Mouse (Mus musculus): ENCODE results near the gene Hnrnpul2. TPM values are rescaled to one million over a fixed set of nuclear protein-coding genes. Genes with fewer than 3 reads are reported as not detected.
A peak's percentile ranks its signal among the peaks of the same experiment; 100 is the strongest.

Gene Hnrnpul2
- polyA plus RNA-seq, 1 experiment: 42.1 TPM

- H3K36me3 ChIP-seq (ENCODE audit: control insufficient read depth, insufficient read depth): peaks cover 22% of the 10 kb centered on the region
- peak within 1 kb of the TSS; percentile 20 for H3K4me2 ChIP-seq (ENCODE audit: low read depth)
- TF ChIP-seq USF1 (IDR thresholded peaks at IDR 0.05; ENCODE audit: low read depth): peak; percentile 57
- no peak for TF ChIP-seq TCF3 (IDR thresholded peaks at IDR 0.05; ENCODE audit: insufficient read length, low read depth)
- no peak within 1 kb of the TSS for H3K4me3 ChIP-seq
- H3K79me2 ChIP-seq (ENCODE audit: control insufficient read depth, insufficient read depth): no peaks in the 10 kb centered on the region
- no peak within 1 kb of the TSS for H3ac ChIP-seq (ENCODE audit: control insufficient read depth, insufficient read length)
- no peaks in the 10 kb centered on the region for H3K27me3 ChIP-seq (ENCODE audit: control insufficient read depth, insufficient read depth, insufficient read length)
Measured at GRCm38 (mm10) chr19:8850402-8850901, 30.6 kb downstream of the Hnrnpul2 start, which contains the start of gene Lrrn4cl. Gene Lrrn4cl (plus strand): TSS chr19:8850768.

- Histone ChIP-seq H3K79me2 (ENCODE audit: control insufficient read depth, insufficient read depth) (no peaks in the 10 kb centered on the region), H3K4me2 (ENCODE audit: low read depth) (no peak overlapping the region), H3K36me3 (ENCODE audit: control insufficient read depth, insufficient read depth) (peaks cover 12% of the 10 kb centered on the region), H3K27me3 (ENCODE audit: control insufficient read depth, insufficient read depth, insufficient read length) (no peaks in the 10 kb centered on the region), H3ac (ENCODE audit: control insufficient read depth, insufficient read length) (no peak overlapping the region), H3K4me3 (no peak overlapping the region)
- no peak for TF ChIP-seq E2F4 (IDR thresholded peaks at IDR 0.05; ENCODE audit: insufficient read depth)
- no peak for TF ChIP-seq SRF (IDR thresholded peaks at IDR 0.05; ENCODE audit: control insufficient read depth, insufficient read length, low read depth)
- TF ChIP-seq TCF12 (IDR thresholded peaks at IDR 0.05; ENCODE audit: insufficient read depth, poor library complexity, severe bottlenecking): no peak
- TF ChIP-seq MAX (IDR thresholded peaks at IDR 0.05; ENCODE audit: low read depth): no peak
- no peak for TF ChIP-seq CEBPB (IDR thresholded peaks at IDR 0.05; ENCODE audit: insufficient read depth, poor library complexity, severe bottlenecking)
- no peak for TF ChIP-seq USF1 (IDR thresholded peaks at IDR 0.05; ENCODE audit: low read depth)
- no peak for TF ChIP-seq MYOG (IDR thresholded peaks at IDR 0.05; ENCODE audit: control insufficient read depth in 1 of 3, insufficient read depth in 1 of 3, insufficient read length in 2 of 3, low read depth in 2 of 3)
- TF ChIP-seq POLR2A (IDR thresholded peaks at IDR 0.05; ENCODE audit: insufficient read length, low read depth): no peak
Measured at GRCm38 (mm10) chr19:8851639-8852038, 31.8 kb downstream of the Hnrnpul2 start.

GRCm38 (mm10) chr19:8852236-8852928 is 32.6 kb downstream of the Hnrnpul2 start:
- TF ChIP-seq E2F4 (IDR thresholded peaks at IDR 0.05; ENCODE audit: insufficient read depth) (no peak), CEBPB (IDR thresholded peaks at IDR 0.05; ENCODE audit: insufficient read depth, poor library complexity, severe bottlenecking) (no peak), SRF (IDR thresholded peaks at IDR 0.05; ENCODE audit: control insufficient read depth, insufficient read length, low read depth) (no peak), TCF12 (IDR thresholded peaks at IDR 0.05; ENCODE audit: insufficient read depth, poor library complexity, severe bottlenecking) (no peak), POLR2A (IDR thresholded peaks at IDR 0.05; ENCODE audit: insufficient read length, low read depth) (no peak), MYOG (IDR thresholded peaks at IDR 0.05; ENCODE audit: control insufficient read depth in 1 of 3, insufficient read depth in 1 of 3, insufficient read length in 2 of 3, low read depth in 2 of 3) (no peak), POLR2AphosphoS2 (IDR thresholded peaks at IDR 0.05; ENCODE audit: insufficient read length, low read depth) (no peak)
- H3K4me3 ChIP-seq: no peak overlapping the region
- H3K79me2 ChIP-seq (ENCODE audit: control insufficient read depth, insufficient read depth): no peaks in the 10 kb centered on the region
- H3K36me3 ChIP-seq (ENCODE audit: control insufficient read depth, insufficient read depth): peaks cover 8% of the 10 kb centered on the region
- H3K27me3 ChIP-seq (ENCODE audit: control insufficient read depth, insufficient read depth, insufficient read length): no peaks in the 10 kb centered on the region
- H3ac ChIP-seq (ENCODE audit: control insufficient read depth, insufficient read length): no peak overlapping the region
- H3K4me2 ChIP-seq (ENCODE audit: low read depth): no peak overlapping the region

GRCm38 (mm10) chr19:8853117-8853516 is 33.3 kb downstream of the Hnrnpul2 start:
- peaks cover 8% of the 10 kb centered on the region for H3K36me3 ChIP-seq (ENCODE audit: control insufficient read depth, insufficient read depth)
- no peaks in the 10 kb centered on the region for H3K27me3 ChIP-seq (ENCODE audit: control insufficient read depth, insufficient read depth, insufficient read length)
- H3K4me2 ChIP-seq (ENCODE audit: low read depth): no peak overlapping the region
- H3K79me2 ChIP-seq (ENCODE audit: control insufficient read depth, insufficient read depth): no peaks in the 10 kb centered on the region
- no peak for TF ChIP-seq MAX (IDR thresholded peaks at IDR 0.05; ENCODE audit: low read depth)
- no peak for TF ChIP-seq TCF12 (IDR thresholded peaks at IDR 0.05; ENCODE audit: insufficient read depth, poor library complexity, severe bottlenecking)
- TF ChIP-seq E2F4 (IDR thresholded peaks at IDR 0.05; ENCODE audit: insufficient read depth): no peak
- TF ChIP-seq POLR2A (IDR thresholded peaks at IDR 0.05; ENCODE audit: insufficient read length, low read depth): no peak
- TF ChIP-seq REST (IDR thresholded peaks at IDR 0.05; ENCODE audit: insufficient read depth, insufficient read length): no peak
- no peak for TF ChIP-seq POLR2AphosphoS2 (IDR thresholded peaks at IDR 0.05; ENCODE audit: insufficient read length, low read depth)
- TF ChIP-seq CEBPB (IDR thresholded peaks at IDR 0.05; ENCODE audit: insufficient read depth, poor library complexity, severe bottlenecking): no peak
- no peak for TF ChIP-seq MYOD1 (IDR thresholded peaks at IDR 0.05; ENCODE audit: control insufficient read depth in 1 of 3, insufficient read length in 2 of 3, low read depth in 2 of 3)
- no peak for TF ChIP-seq MYOG (IDR thresholded peaks at IDR 0.05; ENCODE audit: control insufficient read depth in 1 of 3, insufficient read depth in 1 of 3, insufficient read length in 2 of 3, low read depth in 2 of 3)
- no peak for TF ChIP-seq SRF (IDR thresholded peaks at IDR 0.05; ENCODE audit: control insufficient read depth, insufficient read length, low read depth)
- TF ChIP-seq TCF3 (IDR thresholded peaks at IDR 0.05; ENCODE audit: insufficient read length, low read depth): no peak
- TF ChIP-seq USF1 (IDR thresholded peaks at IDR 0.05; ENCODE audit: low read depth): no peak
- no peak overlapping the region for H3K4me3 ChIP-seq
- H3ac ChIP-seq (ENCODE audit: control insufficient read depth, insufficient read length): no peak overlapping the region

- Histone ChIP-seq H3K79me2 (ENCODE audit: control insufficient read depth, insufficient read depth) (no peaks in the 10 kb centered on the region), H3K4me2 (ENCODE audit: low read depth) (no peak overlapping the region), H3K4me3 (no peak overlapping the region), H3K36me3 (ENCODE audit: control insufficient read depth, insufficient read depth) (no peaks in the 10 kb centered on the region), H3ac (ENCODE audit: control insufficient read depth, insufficient read length) (no peak overlapping the region), H3K27me3 (ENCODE audit: control insufficient read depth, insufficient read depth, insufficient read length) (no peaks in the 10 kb centered on the region)
- TF ChIP-seq TCF3 (IDR thresholded peaks at IDR 0.05; ENCODE audit: insufficient read length, low read depth) (no peak), MYOG (IDR thresholded peaks at IDR 0.05; ENCODE audit: control insufficient read depth in 1 of 3, insufficient read depth in 1 of 3, insufficient read length in 2 of 3, low read depth in 2 of 3) (no peak), POLR2A (IDR thresholded peaks at IDR 0.05; ENCODE audit: insufficient read length, low read depth) (no peak), USF1 (IDR thresholded peaks at IDR 0.05; ENCODE audit: low read depth) (peak; percentile 78), MAX (IDR thresholded peaks at IDR 0.05; ENCODE audit: low read depth) (no peak), POLR2AphosphoS2 (IDR thresholded peaks at IDR 0.05; ENCODE audit: insufficient read length, low read depth) (no peak), TCF12 (IDR thresholded peaks at IDR 0.05; ENCODE audit: insufficient read depth, poor library complexity, severe bottlenecking) (no peak)
Measured at GRCm38 (mm10) chr19:8857689-8858088, 37.9 kb downstream of the Hnrnpul2 start.

Measured in myocyte (in vitro differentiated cells).